Mouse (Mus musculus): Measurements from ENCODE around the gene Derl3.
"Not testable (repeated sequence)": the region's sequence is repeated elsewhere in the genome, so short reads cannot be mapped to it uniquely, and the experiment has no call there.

The Derl3 gene

DNA sequence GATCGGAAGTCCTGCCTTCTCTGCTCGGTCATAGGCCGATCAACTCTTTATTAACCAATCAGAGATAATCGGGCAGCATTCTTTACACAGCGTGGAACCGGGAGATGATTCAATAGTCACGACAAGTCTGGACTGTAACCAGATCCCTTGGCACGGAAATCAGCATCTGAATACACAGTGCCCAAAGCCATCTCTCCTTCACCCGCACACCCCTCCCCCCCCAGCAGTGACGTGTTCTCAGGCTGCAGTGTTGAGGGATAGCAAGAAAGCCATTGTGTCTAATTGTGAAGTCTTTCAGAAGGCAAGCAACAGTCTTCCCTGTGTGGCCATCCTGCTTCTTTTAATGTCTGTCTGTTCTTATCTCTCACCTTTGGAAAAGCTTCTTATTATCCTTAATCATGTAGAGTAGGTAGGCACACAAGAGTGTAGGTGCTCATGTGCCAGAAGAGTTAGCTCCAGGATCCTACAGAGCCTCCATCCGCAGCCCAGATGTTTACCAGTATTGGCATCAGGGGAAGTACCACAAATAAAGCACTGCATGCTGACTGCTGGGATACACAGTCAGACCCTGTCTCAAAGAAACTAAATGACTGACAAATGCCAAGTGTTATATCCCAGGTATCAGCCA is 20.2 kb upstream of the Derl3 start:
- peak; percentile 92 to 95 for DNase-seq

DNA sequence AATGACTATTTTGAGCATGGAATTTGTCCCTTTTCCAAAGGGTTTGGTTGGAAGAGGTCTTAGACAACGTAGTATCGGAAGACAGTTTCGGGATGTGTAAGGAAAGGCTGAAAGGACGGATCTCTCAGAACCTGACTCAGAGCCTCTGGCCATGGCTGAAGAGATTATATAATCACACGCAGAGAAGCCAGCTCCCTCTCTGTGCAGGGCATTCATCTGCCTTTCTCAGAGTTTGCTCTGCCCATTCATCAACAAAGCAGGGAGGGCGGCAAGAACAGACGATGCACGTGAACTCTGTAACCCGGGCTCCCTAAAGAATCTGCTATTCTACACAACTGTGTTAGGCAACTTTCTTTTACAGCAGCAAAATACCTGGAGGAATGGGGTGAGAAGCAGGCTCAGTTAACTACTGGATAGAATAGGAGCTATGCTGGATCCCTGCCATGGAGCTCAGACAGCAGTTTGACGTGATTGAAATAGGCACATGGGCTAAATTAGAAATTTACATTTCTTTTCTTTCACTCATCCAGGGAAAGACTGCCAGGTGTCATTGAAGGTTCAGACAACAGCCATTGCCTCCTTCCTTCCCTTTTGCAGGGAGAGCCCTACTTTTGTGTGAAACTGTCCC is 19.6 kb upstream of the Derl3 start:
- DNase-seq = peak; percentile 60 to 67

- DNase-seq = no peak
Observed at GRCm38 (mm10) chr10:75878836-75879235, 14.4 kb upstream of the Derl3 start.

DNA sequence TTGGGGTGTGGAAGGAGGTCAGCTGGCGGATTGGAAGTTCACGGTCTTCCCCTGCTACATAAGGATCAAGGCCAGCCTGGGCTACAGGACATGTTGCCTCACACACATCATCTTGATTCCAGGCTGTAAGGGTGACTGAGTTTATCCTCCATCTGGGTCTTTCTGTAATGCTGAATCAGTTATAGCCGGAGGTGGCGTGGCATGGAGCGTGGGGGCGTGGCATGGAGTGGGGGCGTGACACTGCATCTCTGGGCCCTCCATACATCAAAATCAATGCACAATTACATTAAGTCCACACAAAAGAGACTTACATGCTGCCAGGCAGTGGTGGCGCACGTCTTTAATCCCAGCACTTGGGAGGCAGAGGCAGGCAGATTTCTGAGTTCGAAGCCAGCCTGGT is 12.9 kb upstream of the Derl3 start:
- DNase-seq = no peak

DNA sequence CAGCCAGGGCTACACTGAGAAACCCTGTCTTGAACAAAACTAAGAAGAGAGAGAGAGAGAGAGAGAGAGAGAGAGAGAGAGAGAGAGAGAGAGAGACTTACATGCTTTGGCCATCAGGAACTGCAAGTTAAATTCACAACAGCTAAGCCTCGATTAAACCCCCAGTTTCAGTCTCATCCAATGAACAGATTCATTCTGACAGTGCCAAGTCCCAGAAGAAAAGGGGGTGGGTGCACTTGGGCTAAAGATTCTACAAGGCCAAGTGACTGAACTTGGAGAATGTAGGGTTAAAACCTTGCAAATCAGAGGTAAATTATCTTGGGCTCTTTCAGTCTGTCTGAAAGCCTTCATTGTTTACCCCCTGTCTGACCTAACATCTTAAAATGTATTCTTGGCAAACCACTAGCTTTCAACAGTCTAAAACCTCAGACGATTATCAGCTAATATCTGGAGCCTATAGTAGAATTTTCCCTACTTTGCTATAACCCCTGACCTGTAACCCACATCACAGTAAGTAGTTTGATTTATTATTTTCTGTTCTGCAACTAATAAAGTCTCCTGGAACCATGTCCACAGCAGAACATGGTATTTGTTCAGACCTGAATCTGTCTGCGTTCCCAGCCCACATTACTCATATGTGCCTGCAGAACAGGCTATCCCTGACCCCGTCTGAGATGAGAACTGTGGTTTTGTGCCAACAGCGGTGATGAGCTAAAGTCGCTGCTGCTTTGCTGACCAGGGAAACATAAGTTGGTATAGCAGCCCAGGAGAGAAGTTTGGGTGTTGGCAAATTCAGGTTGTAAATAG is 12.2 kb upstream of the Derl3 start:
- DNase-seq = no peak

- DNase-seq = no peak
Observed at GRCm38 (mm10) chr10:75881578-75882432, 11.4 kb upstream of the Derl3 start.

DNA sequence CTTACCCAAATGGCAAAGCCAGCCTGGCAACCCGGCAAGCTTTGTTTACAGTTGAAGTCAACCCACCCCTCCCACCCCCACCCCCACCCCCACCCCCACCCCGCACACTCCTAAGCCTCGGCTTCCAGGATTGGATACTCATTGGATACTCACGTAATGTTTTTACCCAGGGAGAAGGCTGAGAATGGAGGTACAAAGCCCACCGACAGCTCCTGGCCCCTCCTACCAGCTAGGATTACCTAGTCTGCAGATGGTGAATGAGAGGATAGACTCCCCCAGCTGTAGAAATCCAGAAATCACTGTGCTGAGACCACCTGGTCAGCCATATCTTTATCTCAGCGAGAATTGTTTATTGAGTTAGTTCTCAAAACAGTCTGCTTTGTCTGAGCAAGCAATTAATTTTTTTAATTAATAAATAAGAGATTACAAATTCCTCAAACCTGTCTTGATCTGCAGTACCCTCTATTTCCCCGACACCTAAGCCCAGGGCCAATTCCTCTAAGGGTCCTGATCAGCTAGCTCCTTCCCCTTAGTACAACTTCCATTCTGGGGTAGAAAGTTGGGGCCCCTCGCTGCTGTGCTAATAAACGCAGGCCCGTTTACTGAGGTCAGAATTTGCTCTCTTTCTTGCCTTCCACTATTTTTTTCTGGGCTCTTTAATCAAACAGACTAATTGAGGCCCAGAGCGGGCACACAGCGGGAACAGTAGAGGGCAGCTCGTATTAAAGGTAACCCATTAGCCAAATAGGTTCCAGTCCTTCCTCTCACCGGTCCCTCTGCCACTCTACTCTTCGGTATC is 10.6 kb upstream of the Derl3 start:
- DNase-seq = no peak

DNA sequence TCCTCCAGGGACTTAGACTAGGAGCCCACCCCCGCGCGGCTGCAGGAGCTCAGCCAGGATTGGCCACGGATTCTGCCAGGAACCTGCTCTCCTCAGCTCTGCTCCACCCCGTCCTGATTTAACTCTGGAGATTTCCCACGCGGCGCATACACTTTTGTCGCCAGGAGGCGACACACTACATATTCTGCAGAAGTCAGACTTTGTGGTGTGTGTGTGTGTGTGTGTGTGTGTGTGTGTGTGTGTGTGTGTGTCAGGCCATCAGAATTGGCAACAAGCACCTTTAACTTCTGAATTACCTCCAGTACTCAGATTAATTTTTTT is 10.0 kb upstream of the Derl3 start:
- DNase-seq = peak; percentile 75 to 78

DNA sequence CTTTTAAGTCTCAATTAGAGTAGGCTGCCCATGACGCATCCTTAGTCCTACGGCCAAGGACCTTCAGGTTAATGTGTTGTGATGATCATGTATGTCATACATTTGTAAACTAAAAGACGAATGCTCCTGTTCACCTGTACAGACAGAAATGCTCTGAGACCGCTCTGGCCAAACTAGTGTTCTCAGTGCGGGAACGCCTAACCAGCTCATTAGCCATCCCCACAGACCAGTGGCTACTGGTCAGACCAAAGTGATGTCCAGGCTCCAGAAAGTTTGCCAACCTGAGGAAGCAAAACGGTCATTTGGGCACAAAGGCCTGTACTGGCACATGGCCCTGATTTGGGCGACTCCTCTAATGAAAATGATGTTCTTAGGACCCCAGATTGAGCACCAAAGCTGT is 8.5 kb upstream of the Derl3 start:
- no peak for DNase-seq

DNA sequence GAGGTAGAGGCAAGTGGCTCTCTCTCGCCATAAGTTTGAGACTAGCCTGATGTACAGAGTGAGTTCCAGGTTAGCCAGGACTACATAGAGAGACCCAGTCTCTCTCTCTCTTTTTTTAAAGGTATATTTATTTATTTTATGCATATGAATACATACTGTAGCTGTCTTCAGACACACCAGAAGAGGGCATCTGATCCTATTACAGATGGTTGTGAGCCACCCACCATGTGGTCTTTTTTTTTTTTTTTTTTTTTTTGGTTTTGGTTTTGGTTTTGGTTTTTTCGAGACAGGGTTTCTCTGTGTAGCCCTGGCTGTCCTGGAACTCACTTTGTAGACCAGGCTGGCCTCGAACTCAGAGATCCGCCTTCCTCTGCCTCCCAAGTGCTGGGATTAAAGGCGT is 5.7 kb upstream of the Derl3 start:
- not testable (repeated sequence) for DNase-seq

DNA sequence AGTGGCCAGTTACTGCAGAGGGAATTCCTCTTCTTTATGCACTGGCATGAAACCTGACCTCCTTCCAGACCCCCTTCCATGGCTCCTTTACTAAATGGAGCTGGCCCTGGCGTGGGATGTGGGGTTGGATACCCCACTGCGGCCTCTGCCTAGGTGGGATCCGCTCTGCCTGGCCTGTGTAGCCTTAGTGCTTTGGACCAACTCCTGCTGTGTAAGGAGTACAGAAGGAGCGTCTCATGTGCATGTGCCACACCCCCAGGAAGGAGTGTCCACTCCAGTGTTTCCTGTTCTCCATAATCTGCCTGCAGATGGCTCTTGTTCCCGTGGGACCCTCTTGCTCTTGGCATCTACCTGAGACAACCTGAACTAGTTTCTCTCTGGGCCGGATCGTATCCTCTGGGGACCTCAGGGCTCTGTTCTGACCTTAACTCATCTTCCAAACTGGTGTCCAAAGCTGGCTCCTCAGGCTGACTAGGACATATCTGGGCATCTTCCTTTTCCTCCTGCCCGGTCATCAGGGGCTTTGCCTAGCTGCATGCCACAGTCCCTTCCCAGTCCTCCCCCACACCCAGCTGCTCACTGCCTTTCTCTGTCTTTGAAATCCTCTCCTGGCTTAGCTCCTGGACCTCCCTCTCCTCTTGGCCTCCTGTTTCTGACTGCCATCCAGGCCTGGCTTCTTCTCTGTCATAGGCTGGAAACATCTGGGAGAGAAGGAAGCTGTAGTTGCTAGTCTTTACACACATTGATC is 3.6 kb upstream of the Derl3 start:
- DNase-seq = no peak

- DNase-seq = no peak
Observed at GRCm38 (mm10) chr10:75894601-75895000, 1.4 kb downstream of the Derl3 start.

- DNase-seq = no peak
Observed at GRCm38 (mm10) chr10:75895730-75896129, 2.5 kb downstream of the Derl3 start.

GRCm38 (mm10) chr10:75896208-75896607 is 3.0 kb downstream of the Derl3 start:
- no peak for DNase-seq

GRCm38 (mm10) chr10:75897373-75897772 is 4.2 kb downstream of the Derl3 start:
- peak; percentile 81 to 87 for DNase-seq

- no peak for DNase-seq
Observed at GRCm38 (mm10) chr10:75898039-75898564, 4.9 kb downstream of the Derl3 start.

DNA sequence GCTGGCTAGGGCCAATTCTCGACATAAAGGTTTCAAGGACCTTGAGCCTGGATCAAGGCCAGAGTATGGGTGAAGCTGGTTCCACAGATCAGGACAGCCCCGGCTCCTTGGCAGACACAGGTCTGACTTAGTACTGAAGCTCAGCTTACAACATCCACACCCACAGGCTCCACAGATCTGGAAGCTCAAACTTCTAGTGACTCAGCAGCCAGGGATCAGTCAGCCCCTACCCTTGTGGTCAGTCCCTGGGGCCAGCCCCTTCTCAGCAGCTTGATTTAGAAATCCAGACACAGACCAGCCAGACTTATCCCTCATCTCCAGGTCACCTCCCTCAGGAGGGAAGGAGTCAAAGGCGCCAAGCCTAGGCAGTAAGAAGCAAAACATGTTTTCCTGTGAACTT is 5.6 kb downstream of the Derl3 start:
- DNase-seq = no peak

DNA sequence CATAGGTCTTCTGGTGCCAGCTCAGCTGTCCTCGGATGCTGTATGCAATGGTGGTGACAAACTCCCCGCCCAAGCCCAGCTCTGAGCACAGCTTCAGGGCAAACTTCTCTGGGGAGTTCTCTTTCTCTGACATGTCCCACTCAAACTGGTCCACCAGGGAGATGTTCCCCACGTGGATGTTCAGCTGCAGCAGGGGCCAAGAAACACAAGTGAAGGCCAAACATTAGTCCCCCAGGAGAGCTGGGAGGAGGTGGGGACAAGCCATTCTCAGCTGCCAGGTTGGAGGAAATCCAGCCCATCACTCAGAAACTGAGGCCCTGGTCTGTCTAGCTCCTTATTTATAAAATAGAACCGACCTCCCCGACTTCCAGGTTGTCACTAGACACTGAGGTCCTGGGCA is 11.2 kb downstream of the Derl3 start:
- DNase-seq = no peak

- no peak for DNase-seq
Observed at GRCm38 (mm10) chr10:75906882-75907281, 13.7 kb downstream of the Derl3 start.

- DNase-seq = no peak
Observed at GRCm38 (mm10) chr10:75910698-75911097, 17.5 kb downstream of the Derl3 start.

DNA sequence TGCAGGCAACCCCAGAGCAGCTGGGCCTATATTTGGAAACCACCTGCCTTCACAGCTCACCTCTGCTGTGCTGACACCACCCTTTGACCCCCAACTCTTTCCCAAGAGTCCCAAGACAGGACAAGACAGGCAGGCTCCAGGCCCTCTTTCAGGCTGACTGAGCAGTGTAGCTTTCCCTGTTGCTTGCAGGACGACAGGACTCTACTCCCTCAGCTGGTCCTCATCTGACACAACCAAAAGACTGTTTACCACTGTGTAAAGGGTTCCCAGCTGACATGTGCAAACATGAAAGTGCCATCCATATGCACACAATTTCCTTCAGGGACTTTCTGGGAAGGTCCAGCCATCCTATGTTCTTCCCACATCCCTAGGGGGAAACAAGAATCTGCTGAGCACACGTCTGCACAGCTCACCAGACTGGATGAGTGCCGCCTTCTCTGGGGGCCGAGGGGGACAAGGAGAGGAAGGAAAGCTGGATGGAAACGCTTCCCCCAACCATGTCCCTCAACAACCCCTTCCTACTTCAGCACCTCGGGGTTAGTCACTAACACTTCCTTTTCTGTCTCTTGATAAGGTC is 19.9 kb downstream of the Derl3 start:
- no peak for DNase-seq

All from cerebellum, adult 18-20 months (tissue).